Mouse (Mus musculus): ENCODE measurements at regions not wholly inside any gene's neighbourhood (a gene's known extent, or its start where the extent isn't known, plus 50 kb on each side); places are given as distances from the start of the nearest gene placed in this dataset.

- 86% methylated on average over 2 of the region's 2 CpGs for WGBS
- no peak overlapping the region for H3K27ac ChIP-seq (replicated peaks; ENCODE audit: low read depth, low read length)
- no peak overlapping the region for H3K4me2 ChIP-seq (replicated peaks; ENCODE audit: low read depth, low read length, severe bottlenecking)
- ATAC-seq (ENCODE audit: low FRiP score, low read depth) (no peak), DNase-seq (ENCODE audit: low spot score) (no peak)
- no peaks in the 10 kb centered on the region for H3K9me3 ChIP-seq (ENCODE audit: control insufficient read depth, low read length)
- no peak for TF ChIP-seq POLR2A (IDR thresholded peaks at IDR 0.05; ENCODE audit: borderline replicate concordance, extremely low read depth, insufficient read depth, insufficient read length)
- no peaks in the 10 kb centered on the region for H3K27me3 ChIP-seq (ENCODE audit: control insufficient read depth, insufficient read depth, low read length)
- no peaks in the 10 kb centered on the region for H3K4me1 ChIP-seq (ENCODE audit: control insufficient read depth, insufficient read depth, low read length)
- H3K36me3 ChIP-seq (ENCODE audit: control insufficient read depth, insufficient read depth, low read length): no peaks in the 10 kb centered on the region
- H3K9ac ChIP-seq (ENCODE audit: low read depth, low read length, severe bottlenecking): no peak overlapping the region
- no peak overlapping the region for H3K4me3 ChIP-seq (replicated peaks; ENCODE audit: low read length)
Observed at GRCm38 (mm10) chr11:56810141-56810540, 201.0 kb upstream of the Gria1 start.

DNA sequence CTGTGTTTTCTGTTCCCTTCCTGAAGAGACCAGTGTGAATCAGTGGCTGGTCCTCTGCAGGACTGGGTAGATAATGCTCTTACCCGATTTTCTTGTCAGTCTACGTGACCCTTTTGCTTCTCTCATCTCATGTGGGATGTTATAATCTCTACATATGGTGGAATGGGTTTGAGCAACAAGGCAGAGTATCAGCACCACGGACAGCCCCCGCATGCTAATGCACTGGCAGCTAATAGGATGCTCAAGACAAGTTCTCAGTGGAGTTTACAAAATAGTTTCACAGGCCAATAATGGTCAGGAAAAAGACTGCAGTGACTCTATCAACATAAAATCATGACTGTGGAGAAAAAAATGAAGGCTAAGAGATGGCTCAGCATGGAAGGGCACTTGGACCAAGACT, 199.1 kb upstream of the Gria1 start:
- Histone ChIP-seq H3K4me3 (replicated peaks; ENCODE audit: low read length) (no peak overlapping the region), H3K27ac (replicated peaks; ENCODE audit: low read depth, low read length) (no peak overlapping the region), H3K36me3 (ENCODE audit: control insufficient read depth, insufficient read depth, low read length) (no peaks in the 10 kb centered on the region), H3K4me2 (replicated peaks; ENCODE audit: low read depth, low read length, severe bottlenecking) (no peak overlapping the region), H3K9ac (ENCODE audit: low read depth, low read length, severe bottlenecking) (no peak overlapping the region), H3K4me1 (ENCODE audit: control insufficient read depth, insufficient read depth, low read length) (no peaks in the 10 kb centered on the region), H3K27me3 (ENCODE audit: control insufficient read depth, insufficient read depth, low read length) (no peaks in the 10 kb centered on the region), H3K9me3 (ENCODE audit: control insufficient read depth, low read length) (no peaks in the 10 kb centered on the region)
- ATAC-seq (ENCODE audit: low FRiP score, low read depth) (no peak), DNase-seq (ENCODE audit: low spot score) (peak; percentile 83)
- TF ChIP-seq POLR2A (IDR thresholded peaks at IDR 0.05; ENCODE audit: borderline replicate concordance, extremely low read depth, insufficient read depth, insufficient read length): no peak
- WGBS: 46% methylated on average over 4 of the region's 4 CpGs

DNA sequence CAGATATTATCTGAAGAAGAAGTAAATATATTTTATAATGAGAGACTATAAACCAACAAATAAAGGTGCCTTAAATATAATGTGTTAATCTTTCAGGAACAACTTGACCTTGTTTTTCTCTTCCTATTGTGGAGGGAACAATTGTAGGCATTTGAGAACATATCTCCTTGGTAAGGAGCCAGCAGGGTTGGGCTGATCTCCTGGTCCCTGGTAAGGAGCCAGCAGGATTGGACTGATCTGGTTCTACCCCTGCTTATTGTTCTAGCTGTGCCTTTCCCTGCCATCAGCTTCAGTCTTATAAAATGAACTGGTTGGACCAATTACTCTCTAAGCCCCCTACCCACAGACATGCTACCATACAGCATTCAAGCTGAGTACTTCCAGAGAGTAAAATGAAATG, 187.7 kb upstream of the Gria1 start:
- DNase-seq (ENCODE audit: low spot score) (no peak), ATAC-seq (ENCODE audit: low FRiP score, low read depth) (no peak)
- no peak for TF ChIP-seq POLR2A (IDR thresholded peaks at IDR 0.05; ENCODE audit: borderline replicate concordance, extremely low read depth, insufficient read depth, insufficient read length)
- H3K27ac ChIP-seq (replicated peaks; ENCODE audit: low read depth, low read length): no peak overlapping the region
- H3K4me1 ChIP-seq (ENCODE audit: control insufficient read depth, insufficient read depth, low read length): no peaks in the 10 kb centered on the region
- H3K9ac ChIP-seq (ENCODE audit: low read depth, low read length, severe bottlenecking): no peak overlapping the region
- no peaks in the 10 kb centered on the region for H3K27me3 ChIP-seq (ENCODE audit: control insufficient read depth, insufficient read depth, low read length)
- no peak overlapping the region for H3K4me3 ChIP-seq (replicated peaks; ENCODE audit: low read length)
- H3K36me3 ChIP-seq (ENCODE audit: control insufficient read depth, insufficient read depth, low read length): no peaks in the 10 kb centered on the region
- H3K4me2 ChIP-seq (replicated peaks; ENCODE audit: low read depth, low read length, severe bottlenecking): no peak overlapping the region
- H3K9me3 ChIP-seq (ENCODE audit: control insufficient read depth, low read length): no peaks in the 10 kb centered on the region

GRCm38 (mm10) chr11:56827499-56827898, 183.7 kb upstream of the Gria1 start:
- ATAC-seq (ENCODE audit: low FRiP score, low read depth) (no peak), DNase-seq (ENCODE audit: low spot score) (peak; percentile 7)
- H3K9me3 ChIP-seq (ENCODE audit: control insufficient read depth, low read length): no peaks in the 10 kb centered on the region
- no peak overlapping the region for H3K27ac ChIP-seq (replicated peaks; ENCODE audit: low read depth, low read length)
- H3K36me3 ChIP-seq (ENCODE audit: control insufficient read depth, insufficient read depth, low read length): no peaks in the 10 kb centered on the region
- no peak for TF ChIP-seq POLR2A (IDR thresholded peaks at IDR 0.05; ENCODE audit: borderline replicate concordance, extremely low read depth, insufficient read depth, insufficient read length)
- no peaks in the 10 kb centered on the region for H3K4me1 ChIP-seq (ENCODE audit: control insufficient read depth, insufficient read depth, low read length)
- H3K9ac ChIP-seq (ENCODE audit: low read depth, low read length, severe bottlenecking): no peak overlapping the region
- WGBS: 77% methylated on average over 5 of the region's 5 CpGs
- H3K4me2 ChIP-seq (replicated peaks; ENCODE audit: low read depth, low read length, severe bottlenecking): no peak overlapping the region
- H3K4me3 ChIP-seq (replicated peaks; ENCODE audit: low read length): no peak overlapping the region
- no peaks in the 10 kb centered on the region for H3K27me3 ChIP-seq (ENCODE audit: control insufficient read depth, insufficient read depth, low read length)

GRCm38 (mm10) chr11:56862649-56863048, 148.5 kb upstream of the Gria1 start:
- peak; percentile 70 for DNase-seq (ENCODE audit: low spot score)
- no peaks in the 10 kb centered on the region for H3K36me3 ChIP-seq (ENCODE audit: control insufficient read depth, insufficient read depth, low read length)
- H3K9me3 ChIP-seq (ENCODE audit: control insufficient read depth, low read length): no peaks in the 10 kb centered on the region
- no peak overlapping the region for H3K9ac ChIP-seq (ENCODE audit: low read depth, low read length, severe bottlenecking)
- no peak overlapping the region for H3K27ac ChIP-seq (replicated peaks; ENCODE audit: low read depth, low read length)
- no peak overlapping the region for H3K4me2 ChIP-seq (replicated peaks; ENCODE audit: low read depth, low read length, severe bottlenecking)
- TF ChIP-seq POLR2A (IDR thresholded peaks at IDR 0.05; ENCODE audit: borderline replicate concordance, extremely low read depth, insufficient read depth, insufficient read length): no peak
- no peaks in the 10 kb centered on the region for H3K27me3 ChIP-seq (ENCODE audit: control insufficient read depth, insufficient read depth, low read length)
- H3K4me3 ChIP-seq (replicated peaks; ENCODE audit: low read length): no peak overlapping the region
- H3K4me1 ChIP-seq (ENCODE audit: control insufficient read depth, insufficient read depth, low read length): no peaks in the 10 kb centered on the region
- WGBS: 58% methylated on average over 4 of the region's 4 CpGs
- no peak for ATAC-seq (ENCODE audit: low FRiP score, low read depth)

GRCm38 (mm10) chr11:56871640-56872039, 139.5 kb upstream of the Gria1 start:
- no peaks in the 10 kb centered on the region for H3K4me1 ChIP-seq (ENCODE audit: control insufficient read depth, insufficient read depth, low read length)
- no peak overlapping the region for H3K9ac ChIP-seq (ENCODE audit: low read depth, low read length, severe bottlenecking)
- TF ChIP-seq POLR2A (IDR thresholded peaks at IDR 0.05; ENCODE audit: borderline replicate concordance, extremely low read depth, insufficient read depth, insufficient read length): no peak
- no peaks in the 10 kb centered on the region for H3K9me3 ChIP-seq (ENCODE audit: control insufficient read depth, low read length)
- no peak for DNase-seq (ENCODE audit: low spot score)
- no peak overlapping the region for H3K27ac ChIP-seq (replicated peaks; ENCODE audit: low read depth, low read length)
- no peaks in the 10 kb centered on the region for H3K36me3 ChIP-seq (ENCODE audit: control insufficient read depth, insufficient read depth, low read length)
- H3K4me3 ChIP-seq (replicated peaks; ENCODE audit: low read length): no peak overlapping the region
- no peak for ATAC-seq (ENCODE audit: low FRiP score, low read depth)
- H3K27me3 ChIP-seq (ENCODE audit: control insufficient read depth, insufficient read depth, low read length): no peaks in the 10 kb centered on the region
- WGBS: 15% methylated on average over 3 of the region's 3 CpGs
- H3K4me2 ChIP-seq (replicated peaks; ENCODE audit: low read depth, low read length, severe bottlenecking): no peak overlapping the region
